Mouse (Mus musculus) mouse embryonic stem cell (cell line): ENCODE measurements around the gene Adcy9.

Experiments used
- in situ Hi-C, 2 experiments: fragments of 300-500 bp; cut with MboI; formaldehyde crosslinking; loops; 1 replicate in 1 of 2; 3 replicates in 1 of 2; pipeline ENCODE4 v1.14.3; 2019 to 2020; ENCODE audit warnings: low sequenced_read_pairs in 2 of 2, low pct_unique_long_range_greater_than_20kb in 1 of 2, mixed read lengths in 1 of 2; ENCODE audit not compliant: unreplicated experiment in 1 of 2

The Adcy9 gene

DNA sequence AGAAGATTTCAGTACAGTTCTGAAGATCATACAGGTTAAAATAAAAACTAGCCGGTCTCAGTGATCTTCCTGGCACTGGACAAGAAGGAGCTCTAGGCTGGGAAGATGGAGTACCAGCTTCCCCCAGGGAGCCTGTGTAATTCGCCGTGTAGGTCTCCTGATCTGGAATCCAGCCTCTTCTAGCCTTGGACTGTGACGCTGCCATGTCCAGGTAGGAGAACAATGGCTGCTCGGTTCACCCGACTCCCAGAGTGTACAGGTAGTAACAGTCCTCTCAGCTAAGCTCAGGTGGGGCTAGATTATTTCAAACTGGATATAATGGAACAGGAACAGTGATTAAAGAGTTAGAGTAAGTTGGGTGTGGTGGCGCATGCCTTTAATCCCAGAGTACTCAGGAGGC is 120.0 kb downstream of the Adcy9 start:
- in situ Hi-C loops: loop anchor here (10.0 to 25.0 kb wide), 3 partner anchors 187 to 362 kb away; no protein-coding TSS in a partner anchor

DNA sequence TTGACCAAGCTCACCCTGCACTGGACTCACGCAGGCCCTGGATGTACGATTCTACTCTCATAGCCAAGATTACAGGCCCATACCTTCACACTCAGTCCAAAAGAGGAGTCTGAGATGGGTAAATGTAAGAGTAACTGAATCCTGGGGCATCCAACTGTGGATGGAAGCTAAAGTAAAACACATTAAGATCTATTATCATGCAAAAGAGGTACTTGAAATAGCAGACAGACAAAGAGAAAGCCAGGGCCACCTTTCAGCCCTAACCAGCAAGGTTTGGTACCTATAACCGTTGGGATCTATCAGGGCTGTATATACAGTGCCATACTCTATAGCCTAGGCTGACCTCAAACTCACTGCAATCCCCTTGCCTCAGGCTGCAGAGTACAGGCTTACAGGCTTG is 127.0 kb downstream of the Adcy9 start:
- in situ Hi-C loops: loop anchor here in 1 of 2 experiments (25.0 kb wide), 1 partner anchor 456 kb away; the partner anchor contains the start of genes Olfr15 and Zfp174

- in situ Hi-C loops: loop anchor here in 1 of 2 experiments (10.0 to 25.0 kb wide), 2 partner anchors 215 to 452 kb away; partner anchors contain the start of genes Olfr15, Trap1 and Zfp174
Measured at GRCm38 (mm10) chr16:4289507-4289906, 130.8 kb downstream of the Adcy9 start.

DNA sequence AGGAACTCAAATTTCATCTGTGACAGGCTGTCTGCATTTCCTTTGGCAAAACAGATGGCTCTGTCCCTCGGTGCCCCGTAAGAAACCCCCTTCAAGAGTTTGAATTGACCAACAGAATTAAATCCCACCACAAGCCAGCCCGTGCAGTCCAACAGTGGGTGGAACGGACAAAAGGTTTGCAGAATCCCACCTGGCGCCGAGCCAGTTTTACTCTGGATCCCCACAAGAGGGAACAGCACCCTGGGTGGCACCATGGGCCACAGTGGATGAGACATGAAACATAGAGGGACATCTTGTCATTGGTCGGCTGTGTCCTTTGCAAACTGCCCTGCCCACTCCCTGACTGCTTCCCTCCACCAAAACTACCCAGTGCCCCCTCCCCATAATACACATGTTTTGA is 133.7 kb downstream of the Adcy9 start:
- in situ Hi-C loops: loop anchor here in 1 of 2 experiments (10.0 to 25.0 kb wide), 2 partner anchors 212 to 449 kb away; partner anchors contain the start of genes Olfr15, Trap1 and Zfp174

- in situ Hi-C loops: loop anchor here in 1 of 2 experiments (10.0 to 25.0 kb wide), 2 partner anchors 210 to 448 kb away; partner anchors contain the start of genes Olfr15, Trap1 and Zfp174
Measured at GRCm38 (mm10) chr16:4285257-4285656, 135.0 kb downstream of the Adcy9 start.

DNA sequence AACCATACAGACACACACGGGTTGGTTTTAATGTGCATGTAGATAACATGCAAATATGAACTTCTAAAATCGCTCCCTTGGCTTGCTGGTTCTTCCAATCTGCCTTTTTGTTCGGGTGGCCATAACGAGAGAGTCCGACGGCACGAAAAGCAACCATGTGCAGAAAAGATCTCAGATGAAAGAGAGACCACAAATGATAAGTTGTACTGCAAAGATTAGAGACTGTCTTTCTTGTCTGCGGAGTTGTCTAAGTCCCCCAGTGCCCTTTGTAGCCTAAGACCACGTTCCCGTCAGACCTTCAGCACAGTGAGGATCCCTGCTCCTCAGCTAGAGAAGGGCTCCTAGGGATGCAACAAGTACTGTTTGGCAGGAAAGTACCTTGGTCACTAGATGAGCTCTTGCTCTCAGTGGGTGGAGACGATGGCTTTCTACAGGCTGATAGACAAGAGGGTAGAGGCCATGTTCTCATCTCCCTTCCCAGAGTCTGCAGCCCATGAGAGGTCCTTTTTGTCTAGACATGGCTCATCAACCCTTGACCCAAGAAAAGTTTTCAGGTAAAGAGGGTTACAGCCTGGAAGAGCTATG is 136.9 kb downstream of the Adcy9 start:
- in situ Hi-C loops: loop anchor here in 1 of 2 experiments (10.0 to 25.0 kb wide), 2 partner anchors 209 to 446 kb away; partner anchors contain the start of genes Olfr15, Trap1 and Zfp174

GRCm38 (mm10) chr16:4281470-4281869 is 138.8 kb downstream of the Adcy9 start:
- in situ Hi-C loops: loop anchor here in 1 of 2 experiments (10.0 to 25.0 kb wide), 2 partner anchors 207 to 444 kb away; partner anchors contain the start of genes Olfr15, Trap1 and Zfp174

GRCm38 (mm10) chr16:4280949-4281348 is 139.3 kb downstream of the Adcy9 start:
- in situ Hi-C loops: loop anchor here in 1 of 2 experiments (10.0 to 25.0 kb wide), 2 partner anchors 206 to 444 kb away; partner anchors contain the start of genes Olfr15, Trap1 and Zfp174

GRCm38 (mm10) chr16:4279601-4280000 is 140.7 kb downstream of the Adcy9 start:
- in situ Hi-C loops: loop anchor here in 1 of 2 experiments (25.0 kb wide), 1 partner anchor 442 kb away; the partner anchor contains the start of genes Olfr15 and Zfp174

- in situ Hi-C loops: loop anchor here in 1 of 2 experiments (25.0 kb wide), 1 partner anchor 439 kb away; the partner anchor contains the start of genes Olfr15 and Zfp174
Measured at GRCm38 (mm10) chr16:4276621-4277020, 143.7 kb downstream of the Adcy9 start.

DNA sequence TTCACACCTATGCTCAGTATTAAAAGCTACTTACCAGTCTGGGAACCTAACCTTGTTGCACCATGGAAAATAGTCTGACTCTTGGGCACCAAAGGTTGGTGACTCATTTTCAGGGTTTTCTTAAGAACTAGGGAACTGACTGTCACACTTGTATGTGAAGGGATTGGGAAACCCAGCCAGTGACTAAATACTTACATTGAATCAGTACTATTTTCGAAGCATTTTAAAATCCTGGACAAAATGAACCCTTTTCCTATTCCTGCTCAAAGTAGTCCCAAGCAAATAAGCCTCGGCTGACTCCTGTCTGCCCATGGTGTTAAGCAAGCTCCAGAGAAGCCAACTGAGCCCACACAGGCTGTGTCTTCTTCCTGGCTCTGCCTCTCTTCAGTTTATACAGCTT is 144.1 kb downstream of the Adcy9 start:
- in situ Hi-C loops: loop anchor here in 1 of 2 experiments (25.0 kb wide), 1 partner anchor 439 kb away; the partner anchor contains the start of genes Olfr15 and Zfp174

GRCm38 (mm10) chr16:4273702-4274476 is 146.4 kb downstream of the Adcy9 start:
- in situ Hi-C loops: no loop called here

DNA sequence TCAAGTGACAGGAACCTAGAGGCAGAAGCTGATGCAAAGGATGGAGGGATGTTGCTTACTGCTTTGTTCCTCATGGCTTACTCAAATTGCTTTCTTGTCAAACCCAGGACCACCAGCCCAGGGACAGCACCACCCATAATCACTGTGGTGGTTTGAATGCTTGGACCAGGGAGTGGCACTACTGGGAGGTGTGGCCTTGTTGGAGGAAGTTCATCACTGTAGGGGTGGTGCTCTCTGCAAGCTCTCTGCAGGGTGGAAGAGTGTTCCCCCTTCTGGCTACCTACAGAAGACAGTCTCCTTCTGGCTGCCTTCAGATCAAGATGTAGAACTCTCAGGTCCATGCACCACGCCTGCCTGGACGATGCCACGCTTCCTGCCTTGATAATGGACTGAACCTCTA is 148.0 kb downstream of the Adcy9 start:
- in situ Hi-C loops: no loop called here

DNA sequence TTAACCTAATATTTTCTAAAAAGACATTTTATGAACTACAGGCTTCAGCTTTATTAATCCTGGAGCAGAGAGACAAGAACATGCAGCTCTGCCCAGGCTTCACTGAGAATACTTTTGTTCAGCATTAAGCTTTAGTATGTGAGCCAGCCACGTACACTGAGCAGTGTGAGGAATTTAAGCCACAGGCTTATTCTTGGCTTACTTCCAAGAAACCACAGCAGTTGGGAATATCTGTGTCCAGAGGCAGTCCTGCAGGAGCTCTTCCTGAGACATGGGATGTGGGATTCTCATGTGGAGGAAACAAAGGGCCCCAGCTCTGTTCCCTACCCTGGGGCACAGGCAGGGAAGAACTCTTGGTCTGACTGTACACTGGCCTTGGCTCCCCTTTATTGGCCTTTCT is 149.4 kb downstream of the Adcy9 start:
- in situ Hi-C loops: no loop called here

DNA sequence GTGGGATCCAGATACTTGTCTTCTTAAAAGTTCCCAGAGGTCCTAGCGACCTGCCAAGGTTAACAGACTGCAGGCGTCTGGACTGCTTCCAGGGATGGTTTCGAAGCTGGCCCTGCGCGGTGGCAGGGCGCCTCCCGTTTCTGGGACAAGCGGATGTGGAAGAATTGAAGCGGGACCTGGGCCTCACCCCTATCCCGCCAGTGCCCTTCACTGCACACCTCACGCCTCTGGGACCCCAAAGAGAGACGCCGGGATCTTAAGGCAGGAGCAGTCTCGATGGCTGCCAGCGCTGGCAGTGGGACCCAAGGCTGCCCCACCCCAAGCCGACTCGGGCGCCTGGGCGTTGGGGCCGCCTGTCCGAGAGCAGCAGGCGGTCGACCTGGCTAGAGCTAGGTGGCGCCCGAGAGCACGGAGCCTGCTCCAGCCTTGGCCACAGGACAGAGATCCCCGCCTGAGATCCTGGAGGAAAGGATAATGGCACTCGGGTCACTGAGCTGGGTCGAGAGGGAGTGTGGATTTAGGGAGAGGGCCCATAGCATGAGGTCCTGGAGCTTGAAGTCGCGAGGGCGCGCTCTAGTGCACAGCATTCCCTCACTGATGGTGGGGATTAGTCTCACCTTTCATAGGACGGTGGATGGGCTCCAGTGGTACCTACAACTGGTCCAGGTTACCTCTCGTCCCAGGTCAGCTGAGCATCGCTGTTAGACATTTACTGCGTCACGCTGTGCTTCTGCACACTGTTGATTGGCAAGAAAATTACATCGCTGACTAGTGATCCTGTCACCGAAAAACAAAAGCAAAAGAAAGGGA is 152.2 kb downstream of the Adcy9 start:
- in situ Hi-C loops: no loop called here

- in situ Hi-C loops: no loop called here
Measured at GRCm38 (mm10) chr16:4267453-4267852, 152.8 kb downstream of the Adcy9 start.

DNA sequence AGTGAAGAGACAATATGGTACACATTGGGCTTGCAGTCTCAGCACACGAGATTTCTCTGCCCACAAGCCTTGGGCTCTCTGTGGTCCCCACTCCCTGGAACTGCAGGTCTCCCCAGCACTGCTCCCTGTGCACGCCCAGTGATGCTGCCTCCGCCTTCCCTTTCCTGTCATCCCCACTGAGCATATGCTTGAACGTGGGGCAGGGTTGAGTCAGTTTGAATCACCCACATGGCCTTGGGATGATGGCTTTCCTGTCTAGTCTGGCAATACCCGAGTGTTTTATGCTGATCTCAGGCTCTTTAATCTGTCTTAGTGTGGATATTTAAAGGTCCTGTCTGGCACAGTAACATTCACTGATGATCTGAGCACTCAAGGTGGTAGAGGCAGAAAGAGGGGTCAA is 154.9 kb downstream of the Adcy9 start:
- in situ Hi-C loops: no loop called here

- in situ Hi-C loops: no loop called here
Measured at GRCm38 (mm10) chr16:4263486-4263885, 156.8 kb downstream of the Adcy9 start.
